Mouse (Mus musculus): Measurements from ENCODE around the gene Tex261.

The Tex261 gene

GRCm38 (mm10) chr6:83756051-83756450, 19.6 kb downstream of the Tex261 start:
- no peak for DNase-seq

GRCm38 (mm10) chr6:83750171-83750684, 25.4 kb downstream of the Tex261 start:
- no peak for DNase-seq

GRCm38 (mm10) chr6:83749286-83749685, 26.3 kb downstream of the Tex261 start:
- DNase-seq, result no peak

- no peak for DNase-seq
These were observed 30.1 kb downstream of the Tex261 start for GRCm38 (mm10) chr6:83745466-83745865.

GRCm38 (mm10) chr6:83744557-83744956, 31.1 kb downstream of the Tex261 start:
- no peak for DNase-seq

GRCm38 (mm10) chr6:83744126-83744525, 31.5 kb downstream of the Tex261 start:
- DNase-seq, result peak; percentile 84

GRCm38 (mm10) chr6:83743212-83743611, 32.4 kb downstream of the Tex261 start:
- DNase-seq, result no peak

GRCm38 (mm10) chr6:83742761-83743160, 32.9 kb downstream of the Tex261 start, which contains the start of gene Atp6v1b1:
Gene Atp6v1b1 (plus strand): TSS chr6:83742990.
- DNase-seq, result peak; percentile 76

GRCm38 (mm10) chr6:83738596-83738995, 37.0 kb downstream of the Tex261 start:
- no peak for DNase-seq

- DNase-seq, result no peak
These were observed 38.3 kb downstream of the Tex261 start for GRCm38 (mm10) chr6:83737311-83737710.

GRCm38 (mm10) chr6:83731128-83731527, 44.5 kb downstream of the Tex261 start:
- DNase-seq, result no peak

GRCm38 (mm10) chr6:83729350-83729970, 46.2 kb downstream of the Tex261 start:
- no peak for DNase-seq

GRCm38 (mm10) chr6:83728488-83728887, 47.1 kb downstream of the Tex261 start:
- no peak for DNase-seq

GRCm38 (mm10) chr6:83727178-83727577, 48.4 kb downstream of the Tex261 start:
- no peak for DNase-seq

GRCm38 (mm10) chr6:83722526-83722925, 53.1 kb downstream of the Tex261 start:
- DNase-seq, result no peak
